Mouse (Mus musculus): ENCODE measurements around the gene Gch1. TPM values are rescaled to one million over a fixed set of nuclear protein-coding genes. Genes with fewer than 3 reads are reported as not detected.

Gene Gch1
- polyA plus RNA-seq, 1 experiment, result 18.8 TPM

- no peak overlapping the region for H3K4me3 ChIP-seq (replicated peaks; ENCODE audit: control insufficient read depth, low read depth, low read length)
- TF ChIP-seq CTCF (IDR thresholded peaks at IDR 0.05; ENCODE audit: control insufficient read depth, insufficient read depth, low read length), result no peak
- no peak for TF ChIP-seq POLR2A (IDR thresholded peaks at IDR 0.05; ENCODE audit: borderline replicate concordance, control insufficient read depth, low read depth, low read length)
- 0 out of 2 replicates have a peak, but pooled peaks cover 1% of the 10 kb centered on the region for H3K4me1 ChIP-seq (ENCODE audit: control insufficient read depth, insufficient read depth, low read length)
- 64% methylated on average over 10 of the region's 10 CpGs for whole genome bisulfite sequencing
- no peak overlapping the region for H3K27ac ChIP-seq (ENCODE audit: control insufficient read depth, insufficient read depth, low read depth, low read length, poor library complexity)
Measured at GRCm38 (mm10) chr14:47224476-47225325, 35.5 kb upstream of the Gch1 start.

- TF ChIP-seq CTCF (IDR thresholded peaks at IDR 0.05; ENCODE audit: control insufficient read depth, insufficient read depth, low read length), result no peak
- Histone ChIP-seq H3K4me1 (ENCODE audit: control insufficient read depth, insufficient read depth, low read length) (peaks cover 3% of the 10 kb centered on the region; the same call in 1 of the 2 replicates), H3K4me3 (replicated peaks; ENCODE audit: control insufficient read depth, low read depth, low read length) (no peak overlapping the region), H3K27ac (ENCODE audit: control insufficient read depth, insufficient read depth, low read depth, low read length, poor library complexity) (no peak overlapping the region)
- 79% methylated on average over 11 of the region's 11 CpGs for WGBS
Measured at GRCm38 (mm10) chr14:47222631-47223450, 33.6 kb upstream of the Gch1 start.

GRCm38 (mm10) chr14:47221567-47221966 lies 32.4 kb upstream of the Gch1 start:
- H3K27ac ChIP-seq (ENCODE audit: control insufficient read depth, insufficient read depth, low read depth, low read length, poor library complexity), result no peak overlapping the region
- H3K4me1 ChIP-seq (ENCODE audit: control insufficient read depth, insufficient read depth, low read length), result peaks cover 3% of the 10 kb centered on the region; the same call in 1 of the 2 replicates
- no peak overlapping the region for H3K4me3 ChIP-seq (replicated peaks; ENCODE audit: control insufficient read depth, low read depth, low read length)
- 88% methylated on average over 11 of the region's 11 CpGs for WGBS
- TF ChIP-seq POLR2A (IDR thresholded peaks at IDR 0.05; ENCODE audit: borderline replicate concordance, control insufficient read depth, low read depth, low read length) (no peak), CTCF (IDR thresholded peaks at IDR 0.05; ENCODE audit: control insufficient read depth, insufficient read depth, low read length) (no peak)

GRCm38 (mm10) chr14:47220231-47221025 lies 31.2 kb upstream of the Gch1 start:
- TF ChIP-seq CTCF (IDR thresholded peaks at IDR 0.05; ENCODE audit: control insufficient read depth, insufficient read depth, low read length) (no peak), POLR2A (IDR thresholded peaks at IDR 0.05; ENCODE audit: borderline replicate concordance, control insufficient read depth, low read depth, low read length) (no peak)
- H3K4me1 ChIP-seq (ENCODE audit: control insufficient read depth, insufficient read depth, low read length), result peaks cover 3% of the 10 kb centered on the region; the same call in 1 of the 2 replicates
- H3K4me3 ChIP-seq (replicated peaks; ENCODE audit: control insufficient read depth, low read depth, low read length), result no peak overlapping the region
- WGBS, result 79% methylated on average over 8 of the region's 8 CpGs
- H3K27ac ChIP-seq (ENCODE audit: control insufficient read depth, insufficient read depth, low read depth, low read length, poor library complexity), result no peak overlapping the region

GRCm38 (mm10) chr14:47218766-47219606 lies 29.8 kb upstream of the Gch1 start:
- WGBS, result 87% methylated on average over 9 of the region's 9 CpGs
- Histone ChIP-seq H3K4me3 (replicated peaks; ENCODE audit: control insufficient read depth, low read depth, low read length) (no peak overlapping the region), H3K4me1 (ENCODE audit: control insufficient read depth, insufficient read depth, low read length) (peaks cover 3% of the 10 kb centered on the region; the same call in 1 of the 2 replicates), H3K27ac (ENCODE audit: control insufficient read depth, insufficient read depth, low read depth, low read length, poor library complexity) (no peak overlapping the region)
- no peak for TF ChIP-seq CTCF (IDR thresholded peaks at IDR 0.05; ENCODE audit: control insufficient read depth, insufficient read depth, low read length)
- no peak for TF ChIP-seq POLR2A (IDR thresholded peaks at IDR 0.05; ENCODE audit: borderline replicate concordance, control insufficient read depth, low read depth, low read length)

- H3K27ac ChIP-seq (ENCODE audit: control insufficient read depth, insufficient read depth, low read depth, low read length, poor library complexity), result no peak overlapping the region
- no peak for TF ChIP-seq CTCF (IDR thresholded peaks at IDR 0.05; ENCODE audit: control insufficient read depth, insufficient read depth, low read length)
- no peak for TF ChIP-seq POLR2A (IDR thresholded peaks at IDR 0.05; ENCODE audit: borderline replicate concordance, control insufficient read depth, low read depth, low read length)
- 81% methylated on average over 2 of the region's 2 CpGs for WGBS
- H3K4me1 ChIP-seq (ENCODE audit: control insufficient read depth, insufficient read depth, low read length), result peaks cover 1% of the 10 kb centered on the region; the same call in 1 of the 2 replicates
- no peak overlapping the region for H3K4me3 ChIP-seq (replicated peaks; ENCODE audit: control insufficient read depth, low read depth, low read length)
Measured at GRCm38 (mm10) chr14:47216541-47216940, 27.3 kb upstream of the Gch1 start.

- H3K27ac ChIP-seq (ENCODE audit: control insufficient read depth, insufficient read depth, low read depth, low read length, poor library complexity), result no peak overlapping the region
- TF ChIP-seq CTCF (IDR thresholded peaks at IDR 0.05; ENCODE audit: control insufficient read depth, insufficient read depth, low read length) (no peak), POLR2A (IDR thresholded peaks at IDR 0.05; ENCODE audit: borderline replicate concordance, control insufficient read depth, low read depth, low read length) (no peak)
- peaks cover 1% of the 10 kb centered on the region; the same call in 1 of the 2 replicates for H3K4me1 ChIP-seq (ENCODE audit: control insufficient read depth, insufficient read depth, low read length)
- WGBS, result 75% methylated on average over 5 of the region's 5 CpGs
- no peak overlapping the region for H3K4me3 ChIP-seq (replicated peaks; ENCODE audit: control insufficient read depth, low read depth, low read length)
Measured at GRCm38 (mm10) chr14:47214367-47214766, 25.2 kb upstream of the Gch1 start.
